Mouse (Mus musculus) urinary bladder, postnatal 10 days (tissue): ENCODE data around the gene Trim9.

Experiments used
- DNase-seq: peaks from one replicate; pipeline ENCODE4 v3.0.0; 2022; ENCODE audit warnings: low spot score

The Trim9 gene

GRCm38 (mm10) chr12:70262271-70262953 is 85.0 kb downstream of the Trim9 start:
- no peak for DNase-seq

GRCm38 (mm10) chr12:70251210-70251884 is 96.1 kb downstream of the Trim9 start:
- DNase-seq: no peak

- DNase-seq: no peak
These were observed 97.7 kb downstream of the Trim9 start for GRCm38 (mm10) chr12:70249616-70250157.

GRCm38 (mm10) chr12:70247683-70248474 is 99.5 kb downstream of the Trim9 start:
- no peak for DNase-seq

DNA sequence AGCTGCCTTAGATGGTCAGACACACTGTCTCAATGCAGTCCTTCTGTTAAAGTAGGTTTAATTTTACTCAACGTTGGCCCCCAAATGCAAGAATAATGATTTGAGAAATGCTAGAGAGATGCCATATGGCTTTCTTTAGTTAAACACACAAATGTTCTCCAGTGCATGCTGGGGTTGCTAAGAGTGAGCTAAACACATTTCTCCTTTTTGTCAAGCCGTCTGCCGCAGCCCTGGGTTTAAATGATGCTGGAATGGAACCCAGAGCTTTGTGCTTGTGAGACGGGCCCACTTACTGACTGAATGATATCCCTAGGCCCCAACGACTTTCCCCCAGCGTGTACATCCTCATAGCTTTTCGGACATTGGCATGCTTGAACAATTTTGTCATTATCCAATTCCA is 104.9 kb downstream of the Trim9 start:
- DNase-seq: no peak

- DNase-seq: no peak
These were observed 107.7 kb downstream of the Trim9 start for GRCm38 (mm10) chr12:70239741-70240140.

GRCm38 (mm10) chr12:70238604-70239003 is 108.8 kb downstream of the Trim9 start:
- DNase-seq: no peak

DNA sequence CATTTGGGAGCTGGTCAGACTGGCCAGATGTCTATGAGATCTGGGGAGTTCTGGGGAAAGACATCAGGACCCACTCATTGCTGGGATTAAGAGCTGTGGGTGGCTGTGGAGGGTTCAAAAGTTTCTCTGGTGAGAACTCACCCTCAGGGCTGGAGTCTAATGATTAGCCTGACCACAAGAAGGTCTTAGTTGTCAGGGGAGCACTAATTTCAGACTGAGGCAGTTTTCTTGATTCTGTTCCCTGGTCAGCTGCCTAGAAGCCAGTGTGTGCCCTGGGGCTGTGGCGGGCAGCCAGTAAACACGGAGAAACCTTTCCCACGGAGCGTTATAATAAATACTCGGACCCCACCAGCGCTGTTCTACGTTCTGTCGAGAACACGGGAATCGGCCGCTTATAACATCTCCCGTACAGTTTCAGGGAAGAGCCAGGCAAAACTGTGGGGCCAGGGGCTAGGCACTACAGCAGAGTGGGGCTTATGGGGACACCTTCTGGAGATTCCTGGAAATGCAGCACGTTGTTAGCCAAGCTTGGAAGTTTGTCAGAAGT is 112.4 kb downstream of the Trim9 start:
- no peak for DNase-seq

DNA sequence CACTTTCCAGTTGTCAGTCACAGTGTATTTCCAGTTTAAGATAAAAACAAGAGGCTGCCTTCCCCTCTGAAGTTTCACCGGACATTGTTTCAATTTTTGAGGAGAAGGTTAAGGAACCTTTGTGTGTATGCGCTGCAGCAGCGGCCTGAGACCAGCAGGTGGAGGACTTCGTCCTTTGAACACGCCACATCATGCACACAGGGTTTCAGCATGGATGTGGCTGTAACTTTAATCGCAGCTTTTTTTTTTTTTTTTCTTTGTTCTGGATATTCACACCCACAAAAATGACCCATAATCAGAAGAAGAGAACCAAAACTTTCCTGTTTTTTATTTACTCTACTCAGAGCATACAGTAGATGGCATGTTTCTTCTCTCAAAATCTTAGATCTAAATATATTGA is 113.0 kb downstream of the Trim9 start:
- DNase-seq: no peak

GRCm38 (mm10) chr12:70233637-70234315 is 113.6 kb downstream of the Trim9 start:
- no peak for DNase-seq

DNA sequence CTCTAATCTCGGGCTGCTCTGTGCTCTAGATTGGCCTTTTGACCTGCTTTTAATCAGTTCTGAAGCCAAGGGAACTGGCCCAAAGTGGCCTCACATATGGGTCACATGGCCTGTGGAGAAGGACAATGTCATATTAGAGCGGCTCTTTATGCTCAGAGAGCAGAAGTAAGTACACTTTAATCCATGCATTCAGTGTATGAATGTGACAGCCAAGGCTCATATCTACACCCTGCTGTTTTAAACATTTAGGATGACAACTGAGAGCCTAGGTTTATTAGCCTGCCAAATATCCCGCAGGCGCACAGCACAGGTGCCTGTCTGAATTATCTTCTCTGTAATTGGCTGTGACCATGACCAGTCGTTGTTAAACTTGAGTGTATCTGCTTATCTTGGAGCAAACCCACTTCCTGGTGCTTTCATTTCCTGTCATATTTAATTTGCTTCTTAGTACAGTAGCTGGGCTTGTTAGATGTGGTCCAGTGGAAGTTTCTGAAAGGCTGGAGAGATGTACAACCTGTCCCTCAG is 115.3 kb downstream of the Trim9 start:
- DNase-seq: no peak

- no peak for DNase-seq
These were observed 116.1 kb downstream of the Trim9 start, which contains the start of gene Pygl for GRCm38 (mm10) chr12:70231294-70231693. Gene Pygl (minus strand): TSS chr12:70231488.

- DNase-seq: no peak
These were observed 119.3 kb downstream of the Trim9 start for GRCm38 (mm10) chr12:70228155-70228554.

- peak; percentile 29 for DNase-seq
These were observed 120.1 kb downstream of the Trim9 start for GRCm38 (mm10) chr12:70227121-70227932.

DNA sequence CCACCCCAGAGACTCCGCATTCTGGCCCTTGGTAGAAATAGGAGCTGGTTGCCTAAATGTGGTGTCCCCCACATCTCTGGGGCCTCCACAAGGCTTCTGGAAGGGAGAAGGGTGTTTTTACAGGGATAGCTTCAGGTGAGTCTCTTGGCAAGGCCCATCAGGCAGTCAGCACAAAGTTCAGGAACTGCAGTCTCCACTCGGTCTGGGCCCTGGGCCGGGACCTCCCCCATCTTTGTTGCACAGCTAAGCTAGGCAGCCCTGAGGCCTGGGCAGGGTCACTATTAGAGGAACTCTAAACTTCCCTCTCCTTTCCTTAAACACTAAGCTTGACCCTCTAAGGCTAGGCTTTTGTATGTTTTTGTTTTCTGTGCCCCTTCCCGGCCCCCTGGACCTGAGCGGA is 120.8 kb downstream of the Trim9 start:
- DNase-seq: no peak

DNA sequence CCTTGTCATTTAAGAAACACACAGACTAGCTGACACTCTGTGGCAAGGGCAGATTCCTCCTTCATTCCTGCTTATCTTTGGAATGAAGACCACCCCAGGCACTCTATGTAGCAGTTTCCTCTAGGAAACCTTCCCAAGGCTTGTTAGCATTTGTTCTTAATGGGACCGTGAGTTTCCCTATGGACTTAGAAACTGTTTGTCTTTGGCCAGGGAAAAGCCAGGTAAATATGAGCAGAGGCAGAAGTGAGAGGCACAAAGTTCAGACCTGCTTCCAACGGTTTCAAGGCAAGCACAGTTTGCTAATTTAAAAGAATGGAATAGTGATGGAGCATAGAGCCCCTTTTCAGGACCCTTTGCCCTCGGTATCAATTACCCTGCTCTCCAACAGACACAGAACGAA is 124.1 kb downstream of the Trim9 start:
- DNase-seq: no peak

- no peak for DNase-seq
These were observed 126.0 kb downstream of the Trim9 start for GRCm38 (mm10) chr12:70221425-70221824.

DNA sequence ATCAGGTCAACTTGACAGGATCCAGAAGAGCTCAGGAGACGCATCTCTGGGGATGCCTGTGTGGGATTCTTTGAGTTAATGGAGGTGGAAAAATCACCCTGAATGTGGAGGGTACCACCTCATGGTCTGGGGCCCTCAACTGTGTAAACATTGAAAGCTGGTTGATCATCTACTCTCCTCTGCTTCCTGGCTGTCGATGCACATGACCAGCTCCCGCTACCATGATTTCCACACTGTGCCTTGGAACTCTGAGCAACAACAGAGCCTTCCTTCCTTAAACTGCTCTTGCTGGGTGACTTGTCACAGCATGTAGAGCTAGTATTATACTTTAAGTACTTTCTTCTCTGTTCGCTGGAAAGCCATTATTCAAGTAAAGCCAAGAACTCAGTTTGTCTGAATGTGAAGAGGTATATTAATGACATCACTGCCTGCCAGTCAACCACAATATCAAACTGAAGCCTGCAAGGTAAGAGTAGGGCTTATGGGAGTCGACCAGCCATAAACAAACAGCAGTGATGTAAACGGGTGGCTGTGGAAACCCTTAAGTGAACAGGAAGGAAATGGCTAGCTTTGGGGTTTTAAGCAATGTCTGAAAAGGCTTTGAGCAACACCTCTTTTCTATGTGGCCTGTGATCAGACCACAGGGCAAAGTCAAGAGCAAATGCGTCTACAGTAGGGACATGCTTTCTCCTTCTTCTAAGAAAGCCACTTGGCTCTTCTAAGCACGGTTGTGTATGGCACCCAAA is 128.4 kb downstream of the Trim9 start:
- no peak for DNase-seq

- no peak for DNase-seq
These were observed 131.1 kb downstream of the Trim9 start for GRCm38 (mm10) chr12:70216229-70216800.

DNA sequence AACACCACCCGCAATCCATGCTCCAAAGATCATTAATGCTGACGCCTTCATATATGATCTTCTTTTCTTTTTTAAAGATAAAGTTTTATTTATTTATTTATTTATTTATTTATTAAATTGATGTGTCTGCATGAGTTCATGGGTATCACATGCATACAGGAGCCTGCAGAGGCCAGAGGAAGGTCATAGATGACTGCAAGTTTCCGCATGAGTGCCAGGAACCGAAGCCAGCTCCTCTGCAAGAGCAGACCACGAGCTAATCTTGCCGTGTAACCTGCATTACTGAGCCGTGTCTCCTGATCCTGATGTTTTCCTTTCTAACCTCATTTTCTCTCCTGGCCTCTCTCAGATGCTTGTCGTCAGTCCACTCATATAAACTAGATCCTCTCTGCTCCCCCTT is 133.1 kb downstream of the Trim9 start:
- no peak for DNase-seq
